ENCODE assay signal across 13 mouse cellular contexts in the genomic region with DNA sequence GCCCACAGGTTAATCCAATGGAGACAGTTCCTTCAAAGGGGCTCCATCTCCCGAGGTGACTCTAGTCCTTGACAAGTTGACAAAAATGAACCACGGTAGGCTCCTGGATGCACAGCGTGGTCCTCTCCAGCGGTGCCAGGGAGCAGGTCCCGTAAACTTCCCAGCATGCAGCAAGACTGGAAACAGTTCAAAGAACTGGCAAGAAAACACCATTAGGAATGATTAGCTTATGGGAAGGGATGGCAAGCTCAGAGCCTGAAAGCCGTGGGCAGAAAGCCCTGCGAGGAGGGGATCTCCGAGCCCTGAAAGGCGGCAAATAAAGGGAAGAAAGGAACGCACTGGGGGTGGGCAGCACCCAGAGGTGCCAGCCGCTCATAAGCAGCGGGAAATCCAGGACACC.
"Had no signal": no experiment of that assay in that cellular context is flagged by ENCODE, and none has a peak within 500 bp of the region (broad histone marks: within the 10 kb centered on the region; RNA-seq: fewer than 3 reads in every experiment).

No protein-coding gene starts in this region.

- DNase-seq: kidney, postnatal 14 days; layer of hippocampus, postnatal 36 days; lung, embryonic 14.5 days; lung, postnatal 4 days; midbrain, embryonic 14.5 days; right cerebral cortex, postnatal 14 days; thymus, postnatal 36 days had no signal

- H3K27ac ChIP-seq: limb, embryonic 15.5 days; liver, embryonic 12.5 days; midbrain, embryonic 10.5 days; neural tube, embryonic 15.5 days; stomach, embryonic 15.5 days had no signal

- ATAC-seq: liver, embryonic 12.5 days had no signal

- H3K27me3 ChIP-seq: limb, embryonic 15.5 days; liver, embryonic 12.5 days; neural tube, embryonic 15.5 days; stomach, embryonic 15.5 days had no signal

- H3K9ac ChIP-seq: limb, embryonic 15.5 days; liver, embryonic 12.5 days; lung, embryonic 14.5 days; neural tube, embryonic 15.5 days; stomach, embryonic 15.5 days had no signal

- H3K4me1 ChIP-seq: liver, embryonic 12.5 days had no signal

- H3K36me3 ChIP-seq: limb, embryonic 15.5 days; liver, embryonic 12.5 days; midbrain, embryonic 10.5 days; neural tube, embryonic 15.5 days; stomach, embryonic 15.5 days had no signal

- H3K4me2 ChIP-seq: limb, embryonic 15.5 days; liver, embryonic 12.5 days; lung, embryonic 14.5 days; neural tube, embryonic 15.5 days; stomach, embryonic 15.5 days had no signal

- H3K4me3 ChIP-seq: limb, embryonic 15.5 days; liver, embryonic 12.5 days; midbrain, embryonic 10.5 days; myocyte; neural tube, embryonic 15.5 days; stomach, embryonic 15.5 days had no signal

- H3K9me3 ChIP-seq: limb, embryonic 15.5 days; midbrain, embryonic 10.5 days; neural tube, embryonic 15.5 days had no signal
